Mouse (Mus musculus) limb, embryonic 12.5 days (tissue): ENCODE results near the gene Sik2. TPM values are rescaled to one million over a fixed set of nuclear protein-coding genes. Genes with fewer than 3 reads are reported as not detected.

ENCODE experiments used
- ATAC-seq: fragments of 200-750 bp; cut with Nextera tagmentation; 2 replicates; pipeline ENCODE4 v1.8.0; 2017; ENCODE audit warnings: low read depth, moderate TSS enrichment; ENCODE audit not compliant: insufficient number of reproducible peaks, insufficient read depth, low FRiP score, low TSS enrichment
- H3K27ac ChIP-seq: fragments of 300-500 bp; sonication (generic); 2 replicates; pipeline ENCODE4 v1.5.1; 2016; ENCODE audit warnings: mild to moderate bottlenecking, moderate library complexity
- H3K27me3 ChIP-seq: fragments of 300-500 bp; sonication (generic); 2 replicates; pipeline ENCODE4 v1.6.1; 2016; ENCODE audit warnings: mild to moderate bottlenecking, moderate library complexity
- H3K36me3 ChIP-seq: fragments of 300-500 bp; sonication (generic); 2 replicates; pipeline ENCODE4 v1.6.1; 2016; ENCODE audit warnings: mild to moderate bottlenecking, moderate library complexity
- H3K4me1 ChIP-seq: fragments of 300-500 bp; sonication (generic); replicated peaks from 2 replicates; pipeline ENCODE4 v1.6.1; 2016
- H3K4me2 ChIP-seq: fragments of 300-500 bp; sonication (generic); 2 replicates; pipeline ENCODE4 v1.6.1; 2016; ENCODE audit warnings: mild to moderate bottlenecking, moderate library complexity
- H3K4me3 ChIP-seq: fragments of 300-500 bp; sonication (generic); replicated peaks from 2 replicates; pipeline ENCODE4 v1.5.1; 2016; ENCODE audit warnings: mild to moderate bottlenecking
- H3K9ac ChIP-seq: fragments of 300-500 bp; sonication (generic); replicated peaks from 2 replicates; pipeline ENCODE4 v1.6.1; 2016; ENCODE audit warnings: mild to moderate bottlenecking, moderate library complexity
- H3K9me3 ChIP-seq: fragments of 300-500 bp; sonication (generic); 2 replicates; pipeline ENCODE4 v1.6.1; 2016; ENCODE audit warnings: mild to moderate bottlenecking, moderate library complexity
- WGBS: fragments of 180-500 bp; shearing (Covaris S2); methylation state at CpG from one replicate; pipeline ENCODE4 v1.1.7; 2016; 5-methylcytosine and 5-hydroxymethylcytosine counted together
- polyA plus RNA-seq: library from polyadenylated mRNA; unstranded; fragments of >200 nt; fragmentation: Nextera tagmentation; extraction: Ambion mirVana; gene quantifications from 2 replicates; pipeline ENCODE4 v1.2.1, GENCODE M21; 2016

Gene Sik2
- polyA plus RNA-seq, 1 experiment from 2014 or later = 16.9 TPM

- Histone ChIP-seq H3K4me2 (no peak overlapping the region), H3K27me3 (no peaks in the 10 kb centered on the region), H3K4me3 (no peak overlapping the region), H3K9ac (no peak overlapping the region), H3K4me1 (no peaks in the 10 kb centered on the region; the same call in 1 of the 2 replicates), H3K36me3 (no peaks in the 10 kb centered on the region), H3K9me3 (no peaks in the 10 kb centered on the region), H3K27ac (no peak overlapping the region)
- WGBS = 32% methylated on average over 1 of the region's 1 CpGs
- no peak for ATAC-seq
These were observed 62.5 kb downstream of the Sik2 start for GRCm38 (mm10) chr9:50946338-50946737.

GRCm38 (mm10) chr9:50944826-50945225 is 64.0 kb downstream of the Sik2 start:
- H3K9me3 ChIP-seq = no peaks in the 10 kb centered on the region
- H3K27me3 ChIP-seq = no peaks in the 10 kb centered on the region
- no peak overlapping the region for H3K4me3 ChIP-seq
- H3K9ac ChIP-seq = no peak overlapping the region
- H3K4me1 ChIP-seq = no peaks in the 10 kb centered on the region; the same call in 1 of the 2 replicates
- no peak overlapping the region for H3K27ac ChIP-seq
- H3K36me3 ChIP-seq = no peaks in the 10 kb centered on the region
- WGBS = 83% methylated on average over 1 of the region's 1 CpGs
- ATAC-seq = no peak
- no peak overlapping the region for H3K4me2 ChIP-seq

- WGBS = 77% methylated on average over 2 of the region's 2 CpGs
- Histone ChIP-seq H3K4me2 (no peak overlapping the region), H3K4me1 (no peaks in the 10 kb centered on the region; the same call in 1 of the 2 replicates), H3K9ac (no peak overlapping the region), H3K27me3 (no peaks in the 10 kb centered on the region), H3K27ac (no peak overlapping the region), H3K4me3 (no peak overlapping the region), H3K9me3 (no peaks in the 10 kb centered on the region), H3K36me3 (no peaks in the 10 kb centered on the region)
- no peak for ATAC-seq
These were observed 66.2 kb downstream of the Sik2 start for GRCm38 (mm10) chr9:50942711-50943110.

GRCm38 (mm10) chr9:50941804-50942401 is 67.0 kb downstream of the Sik2 start:
- Histone ChIP-seq H3K4me3 (no peak overlapping the region), H3K27me3 (no peaks in the 10 kb centered on the region), H3K9ac (no peak overlapping the region), H3K36me3 (no peaks in the 10 kb centered on the region), H3K27ac (no peak overlapping the region), H3K4me2 (no peak overlapping the region), H3K9me3 (no peaks in the 10 kb centered on the region), H3K4me1 (no peaks in the 10 kb centered on the region; the same call in 1 of the 2 replicates)
- WGBS = 80% methylated on average over 3 of the region's 3 CpGs
- no peak for ATAC-seq

GRCm38 (mm10) chr9:50929986-50930385 is 78.9 kb downstream of the Sik2 start:
- H3K9ac ChIP-seq = no peak overlapping the region
- H3K9me3 ChIP-seq = no peaks in the 10 kb centered on the region
- no peaks in the 10 kb centered on the region for H3K27me3 ChIP-seq
- no peak overlapping the region for H3K27ac ChIP-seq
- peaks cover 36% of the 10 kb centered on the region for H3K36me3 ChIP-seq
- no peak overlapping the region for H3K4me2 ChIP-seq
- no peak overlapping the region for H3K4me3 ChIP-seq
- no peak for ATAC-seq
- no peaks in the 10 kb centered on the region for H3K4me1 ChIP-seq

GRCm38 (mm10) chr9:50925801-50926200 is 83.1 kb downstream of the Sik2 start:
- 83% methylated on average over 4 of the region's 4 CpGs for WGBS
- Histone ChIP-seq H3K4me1 (peaks cover 5% of the 10 kb centered on the region), H3K27ac (no peak overlapping the region), H3K4me2 (no peak overlapping the region), H3K9ac (no peak overlapping the region), H3K36me3 (peaks cover 12% of the 10 kb centered on the region), H3K4me3 (no peak overlapping the region), H3K9me3 (no peaks in the 10 kb centered on the region), H3K27me3 (no peaks in the 10 kb centered on the region)
- no peak for ATAC-seq

- no peaks in the 10 kb centered on the region for H3K9me3 ChIP-seq
- no peak for ATAC-seq
- no peak overlapping the region for H3K4me2 ChIP-seq
These were observed 84.4 kb downstream of the Sik2 start for GRCm38 (mm10) chr9:50924454-50924853.

GRCm38 (mm10) chr9:50922363-50923153 is 86.3 kb downstream of the Sik2 start:
- H3K36me3 ChIP-seq = no peaks in the 10 kb centered on the region

More at GRCm38 (mm10) chr9:50924454-50924853, 84.4 kb downstream of the Sik2 start:
- no peak overlapping the region for H3K9ac ChIP-seq
- no peak overlapping the region for H3K4me3 ChIP-seq
- H3K27ac ChIP-seq = no peak overlapping the region
- H3K36me3 ChIP-seq = peaks cover 8% of the 10 kb centered on the region
- peaks cover 8% of the 10 kb centered on the region for H3K4me1 ChIP-seq
- H3K27me3 ChIP-seq = no peaks in the 10 kb centered on the region

GRCm38 (mm10) chr9:50920933-50921895 is 87.7 kb downstream of the Sik2 start:
- Histone ChIP-seq H3K36me3 (no peaks in the 10 kb centered on the region; the same call in 1 of the 2 replicates), H3K27me3 (no peaks in the 10 kb centered on the region), H3K4me1 (peaks cover 19% of the 10 kb centered on the region), H3K4me2 (no peak overlapping the region), H3K9me3 (no peaks in the 10 kb centered on the region), H3K27ac (no peak overlapping the region), H3K9ac (no peak overlapping the region), H3K4me3 (no peak overlapping the region)
- ATAC-seq = no peak
- WGBS = 80% methylated on average over 3 of the region's 3 CpGs

More at GRCm38 (mm10) chr9:50922363-50923153, 86.3 kb downstream of the Sik2 start:
- H3K4me1 ChIP-seq = peaks cover 19% of the 10 kb centered on the region
- H3K9me3 ChIP-seq = no peaks in the 10 kb centered on the region
- WGBS = 73% methylated on average over 5 of the region's 5 CpGs
- H3K4me2 ChIP-seq = no peak overlapping the region
- no peaks in the 10 kb centered on the region for H3K27me3 ChIP-seq
- no peak for ATAC-seq
- no peak overlapping the region for H3K27ac ChIP-seq
- H3K4me3 ChIP-seq = no peak overlapping the region
- H3K9ac ChIP-seq = no peak overlapping the region

GRCm38 (mm10) chr9:50919554-50919953 is 89.3 kb downstream of the Sik2 start:
- Histone ChIP-seq H3K36me3 (no peaks in the 10 kb centered on the region; the same call in 1 of the 2 replicates), H3K4me1 (peaks cover 19% of the 10 kb centered on the region), H3K27ac (no peak overlapping the region), H3K4me2 (no peak overlapping the region), H3K9me3 (no peaks in the 10 kb centered on the region), H3K27me3 (no peaks in the 10 kb centered on the region), H3K4me3 (no peak overlapping the region), H3K9ac (no peak overlapping the region)
- 93% methylated on average over 2 of the region's 2 CpGs for WGBS
- no peak for ATAC-seq

- Histone ChIP-seq H3K4me3 (no peak overlapping the region), H3K27ac (no peak overlapping the region), H3K4me1 (peaks cover 19% of the 10 kb centered on the region), H3K4me2 (no peak overlapping the region), H3K9ac (no peak overlapping the region), H3K27me3 (no peaks in the 10 kb centered on the region), H3K9me3 (no peaks in the 10 kb centered on the region), H3K36me3 (no peaks in the 10 kb centered on the region; the same call in 1 of the 2 replicates)
- 53% methylated on average over 3 of the region's 3 CpGs for WGBS
- ATAC-seq = no peak
These were observed 90.7 kb downstream of the Sik2 start for GRCm38 (mm10) chr9:50918131-50918530.
